Mouse (Mus musculus): ENCODE data around the gene D17H6S53E.

The D17H6S53E gene

GRCm38 (mm10) chr17:35101161-35101560, 25.0 kb upstream of the D17H6S53E start:
- in situ Hi-C loops (cut with MboI, MseI): loop anchor here (25.0 kb wide), 1 partner anchor 464 kb away; the partner anchor contains the start of genes Atf6b, Fkbpl, Ppt2 and Prrt1

- in situ Hi-C loops (cut with MboI, MseI): loop anchor here (25.0 kb wide), 1 partner anchor 465 kb away; the partner anchor contains the start of genes Atf6b, Fkbpl, Ppt2 and Prrt1
Measured at GRCm38 (mm10) chr17:35102299-35102698, 23.9 kb upstream of the D17H6S53E start.

GRCm38 (mm10) chr17:35103221-35103690, 22.9 kb upstream of the D17H6S53E start:
- in situ Hi-C loops (cut with MboI, MseI): loop anchor here (25.0 kb wide), 1 partner anchor 466 kb away; the partner anchor contains the start of genes Atf6b, Fkbpl, Ppt2 and Prrt1

- in situ Hi-C loops (cut with MboI, MseI): loop anchor here (25.0 kb wide), 1 partner anchor 467 kb away; the partner anchor contains the start of genes Atf6b, Fkbpl, Ppt2 and Prrt1
Measured at GRCm38 (mm10) chr17:35104079-35104478, 22.1 kb upstream of the D17H6S53E start.

- in situ Hi-C loops (cut with MboI, MseI): loop anchor here (25.0 kb wide), 1 partner anchor 467 kb away; the partner anchor contains the start of genes Atf6b, Fkbpl, Ppt2 and Prrt1
Measured at GRCm38 (mm10) chr17:35104754-35105153, 21.4 kb upstream of the D17H6S53E start.

- in situ Hi-C loops (cut with MboI, MseI): loop anchor here (25.0 kb wide), 1 partner anchor 469 kb away; the partner anchor contains the start of genes Atf6b, Fkbpl, Ppt2 and Prrt1
Measured at GRCm38 (mm10) chr17:35105740-35106389, 20.3 kb upstream of the D17H6S53E start.

GRCm38 (mm10) chr17:35106522-35106921, 19.7 kb upstream of the D17H6S53E start:
- in situ Hi-C loops (cut with MboI, MseI): loop anchor here (25.0 kb wide), 1 partner anchor 469 kb away; the partner anchor contains the start of genes Atf6b, Fkbpl, Ppt2 and Prrt1

GRCm38 (mm10) chr17:35108097-35108496, 18.1 kb upstream of the D17H6S53E start, which contains the start of gene Ly6g5c:
Gene Ly6g5c, plus strand, starts transcription at chr17:35108279.
- in situ Hi-C loops (cut with MboI, MseI): loop anchor here (25.0 kb wide), 1 partner anchor 471 kb away; the partner anchor contains the start of genes Atf6b, Fkbpl, Ppt2 and Prrt1

- in situ Hi-C loops (cut with MboI, MseI): loop anchor here (25.0 kb wide), 1 partner anchor 474 kb away; the partner anchor contains the start of genes Atf6b, Fkbpl, Ppt2 and Prrt1
Measured at GRCm38 (mm10) chr17:35111774-35112173, 14.4 kb upstream of the D17H6S53E start.

- in situ Hi-C loops (cut with MboI, MseI): loop anchor here (25.0 kb wide), 1 partner anchor 478 kb away; the partner anchor contains the start of genes Atf6b, Fkbpl, Ppt2 and Prrt1
Measured at GRCm38 (mm10) chr17:35115046-35116019, 10.8 kb upstream of the D17H6S53E start, which contains the start of gene Ly6g5b. Gene Ly6g5b, minus strand, starts transcription at chr17:35115428.

- in situ Hi-C loops (cut with MboI, MseI): loop anchor here (25.0 kb wide), 1 partner anchor 483 kb away; the partner anchor contains the start of genes Atf6b, Fkbpl, Ppt2 and Prrt1
Measured at GRCm38 (mm10) chr17:35120745-35121142, 5.4 kb upstream of the D17H6S53E start.

- in situ Hi-C loops (cut with MboI, MseI): loop anchor here (25.0 kb wide), 1 partner anchor 484 kb away; the partner anchor contains the start of genes Atf6b, Fkbpl, Ppt2 and Prrt1
Measured at GRCm38 (mm10) chr17:35121143-35121799, 4.9 kb upstream of the D17H6S53E start, which contains the start of gene Gpank1. Gene Gpank1, plus strand, starts transcription at chr17:35121455.

GRCm38 (mm10) chr17:35121871-35122303, 4.3 kb upstream of the D17H6S53E start, which contains the start of gene Csnk2b:
Gene Csnk2b, minus strand, starts transcription at chr17:35122053.
- in situ Hi-C loops (cut with MboI, MseI): loop anchor here (25.0 kb wide), 1 partner anchor 485 kb away; the partner anchor contains the start of genes Atf6b, Fkbpl, Ppt2 and Prrt1

GRCm38 (mm10) chr17:35123287-35123686, 2.9 kb upstream of the D17H6S53E start:
- in situ Hi-C loops (cut with MboI, MseI): loop anchor here (25.0 kb wide), 1 partner anchor 486 kb away; the partner anchor contains the start of genes Atf6b, Fkbpl, Ppt2 and Prrt1

- in situ Hi-C loops (cut with MboI, MseI): loop anchor here (25.0 kb wide), 1 partner anchor 487 kb away; the partner anchor contains the start of genes Atf6b, Fkbpl, Ppt2 and Prrt1
Measured at GRCm38 (mm10) chr17:35124261-35124896, 1.8 kb upstream of the D17H6S53E start.

- in situ Hi-C loops (cut with MboI, MseI): no loop called here
Measured at GRCm38 (mm10) chr17:35125081-35125480, 1.1 kb upstream of the D17H6S53E start.

GRCm38 (mm10) chr17:35125578-35125977, 595 bp upstream of the D17H6S53E start:
- in situ Hi-C loops (cut with MboI, MseI): no loop called here

- in situ Hi-C loops (cut with MboI, MseI): no loop called here
Measured at GRCm38 (mm10) chr17:35127017-35127416, 844 bp downstream of the D17H6S53E start.

- in situ Hi-C loops (cut with MboI, MseI): no loop called here
Measured at GRCm38 (mm10) chr17:35128996-35129395, 2.8 kb downstream of the D17H6S53E start.

Measured in T-helper 1 cell (primary cell).